ENCODE assay signal across 8 mouse cellular contexts in the genomic region with DNA sequence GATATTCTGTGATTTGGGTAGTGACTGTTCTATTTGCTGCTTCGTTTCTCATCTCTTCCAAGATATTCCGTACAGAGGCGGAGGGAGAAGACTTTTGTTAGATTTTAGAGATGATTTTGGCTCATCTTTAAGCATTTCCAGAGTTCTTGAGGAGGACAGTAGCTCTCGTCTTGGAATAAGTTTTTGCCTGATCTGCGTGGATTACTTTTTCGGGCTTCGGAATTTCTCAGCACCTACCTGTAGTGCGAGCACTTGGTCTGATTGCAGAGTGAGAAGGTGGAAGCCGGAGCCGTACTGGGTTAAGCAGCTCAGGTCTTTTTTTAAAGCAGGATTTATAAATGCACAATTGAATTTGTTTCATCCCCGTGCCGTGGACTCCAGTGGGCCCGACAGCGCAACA. TPM values are rescaled to one million over a fixed set of nuclear protein-coding genes. Genes with fewer than 3 reads are reported as not detected.
DNase-seq lines count a peak whose midpoint lies in the region; ATAC-seq and TF ChIP-seq lines count a peak whose summit lies in the region.

No protein-coding gene starts in this region.

- TF ChIP-seq POLR2A in ES-Bruce4 (IDR thresholded peaks at IDR 0.05; ENCODE audit: insufficient read depth, low read length), result no peak

- H3K27me3 ChIP-seq in heart, embryonic 10.5 days (ENCODE audit: insufficient read depth, poor library complexity, severe bottlenecking), result peaks cover 28% of the 10 kb centered on the region
- H3K27me3 ChIP-seq in ES-Bruce4 (ENCODE audit: control insufficient read depth, insufficient read depth, low read length, poor library complexity, severe bottlenecking), result peaks cover 2% of the 10 kb centered on the region; the same call in 1 of the 2 replicates
- peaks cover 10% of the 10 kb centered on the region for H3K27me3 ChIP-seq in heart, embryonic 15.5 days
- H3K27me3 ChIP-seq in liver, embryonic 16.5 days (ENCODE audit: control insufficient read depth, insufficient read depth, low read depth, low read length), result no peaks in the 10 kb centered on the region

- no peaks in the 10 kb centered on the region for H3K36me3 ChIP-seq in heart, embryonic 10.5 days
- no peaks in the 10 kb centered on the region for H3K36me3 ChIP-seq in ES-Bruce4 (ENCODE audit: control insufficient read depth, insufficient read depth, low read length, poor library complexity, severe bottlenecking)
- no peaks in the 10 kb centered on the region for H3K36me3 ChIP-seq in heart, embryonic 15.5 days
- H3K36me3 ChIP-seq in liver, embryonic 16.5 days (ENCODE audit: control insufficient read depth, insufficient read depth), result no peaks in the 10 kb centered on the region

- 0 out of 2 replicates have a peak, but pooled peaks cover 4% of the 10 kb centered on the region for H3K4me1 ChIP-seq in heart, embryonic 10.5 days
- no peaks in the 10 kb centered on the region for H3K4me1 ChIP-seq in ES-Bruce4 (ENCODE audit: control insufficient read depth, insufficient read depth, low read length)
- 0 out of 2 replicates have a peak, but pooled peaks cover 6% of the 10 kb centered on the region for H3K4me1 ChIP-seq in heart, embryonic 15.5 days (replicated peaks)
- H3K4me1 ChIP-seq in liver, embryonic 16.5 days (ENCODE audit: control insufficient read depth, low read depth, low read length), result peaks cover 7% of the 10 kb centered on the region

- H3K9me3 ChIP-seq in heart, embryonic 10.5 days, result no peaks in the 10 kb centered on the region
- no peaks in the 10 kb centered on the region for H3K9me3 ChIP-seq in ES-Bruce4 (replicated peaks; ENCODE audit: control insufficient read depth, insufficient read depth, low read length, poor library complexity, severe bottlenecking)
- H3K9me3 ChIP-seq in heart, embryonic 15.5 days (replicated peaks), result no peaks in the 10 kb centered on the region
- H3K9me3 ChIP-seq in liver, embryonic 16.5 days (replicated peaks; ENCODE audit: control insufficient read depth, low read length), result no peaks in the 10 kb centered on the region

- no peak for ATAC-seq in heart, embryonic 15.5 days (replicated peaks; ENCODE audit: insufficient number of reproducible peaks, insufficient read depth, low FRiP score, low read depth)
- ATAC-seq in liver, embryonic 16.5 days (ENCODE audit: low read depth), result no peak

- 20% methylated on average over 14 of the region's 14 CpGs for WGBS in heart, embryonic 10.5 days
- WGBS in heart, embryonic 15.5 days, result 13% methylated on average over 14 of the region's 14 CpGs
- 18% methylated on average over 14 of the region's 14 CpGs for WGBS in liver, embryonic 16.5 days (ENCODE audit: insufficient replicate concordance)

- peak overlapping the region; percentile 78 for H3K4me2 ChIP-seq in heart, embryonic 15.5 days
- H3K4me2 ChIP-seq in liver, embryonic 16.5 days (ENCODE audit: low read depth, low read length), result peak overlapping the region; percentile 40

- H3K27ac ChIP-seq in heart, embryonic 10.5 days, result no peak overlapping the region
- H3K27ac ChIP-seq in ES-Bruce4 (ENCODE audit: insufficient read depth, low read length), result no peak overlapping the region
- no peak overlapping the region for H3K27ac ChIP-seq in heart, embryonic 15.5 days
- peak overlapping the region; percentile 34; the same call in 1 of the 2 replicates for H3K27ac ChIP-seq in liver, embryonic 16.5 days (ENCODE audit: low read length)

- peak overlapping the region; percentile 46 for H3K9ac ChIP-seq in ES-Bruce4 (ENCODE audit: low read depth, poor library complexity, severe bottlenecking)
- peak overlapping the region; percentile 42 for H3K9ac ChIP-seq in heart, embryonic 15.5 days
- H3K9ac ChIP-seq in liver, embryonic 16.5 days (ENCODE audit: low read depth, low read length), result peak overlapping the region; percentile 32

- TF ChIP-seq EP300 in ES-Bruce4 (IDR thresholded peaks at IDR 0.05; ENCODE audit: insufficient read depth, low read depth, low read length), result no peak

- no peak for TF ChIP-seq CTCF in ES-Bruce4 (IDR thresholded peaks at IDR 0.05; ENCODE audit: low read depth, low read length)

- peak overlapping the region; percentile 57 for H3K4me3 ChIP-seq in heart, embryonic 10.5 days
- peak overlapping the region; percentile 67 for H3K4me3 ChIP-seq in ES-Bruce4 (ENCODE audit: low read depth, low read length)
- peak overlapping the region; percentile 53 for H3K4me3 ChIP-seq in heart, embryonic 15.5 days
- H3K4me3 ChIP-seq in liver, embryonic 16.5 days (ENCODE audit: low read depth, low read length), result peak overlapping the region; percentile 53

- DNase-seq in heart, embryonic 10.5 days (ENCODE audit: low spot score), result no peak
- no peak for DNase-seq in heart, adult 9 months (ENCODE audit: low spot score in 2 of 2)
- DNase-seq in thymus, postnatal 14 days, result no peak
- no peak for DNase-seq in spleen, postnatal 4 days (ENCODE audit: low spot score in 2 of 2)
- DNase-seq in frontal cortex, postnatal 36 days (ENCODE audit: low spot score in 2 of 2), result no peak

RNA-seq across cellular contexts. Expression of gene Rnf43, which starts 0.3 kb away (rescaled TPM):
- 0.94 and 2.3 TPM in 2 replicates for polyA plus RNA-seq in heart, embryonic 10.5 days (2016; fragmentation: Nextera tagmentation; extraction: Ambion mirVana)
- 2.8 and 4.9 TPM in 2 replicates for polyA plus RNA-seq in ES-Bruce4 (2011; ENCODE audit: insufficient read depth, insufficient read length, low read depth, missing spikeins)
- 1.3 and 3.3 TPM in 2 replicates for polyA plus RNA-seq in heart, embryonic 15.5 days (2015; fragmentation: Nextera tagmentation; extraction: Ambion mirVana)
- polyA plus RNA-seq in liver, embryonic 16.5 days (2015; fragmentation: Nextera tagmentation; extraction: Ambion mirVana), result 4.8 and 5.8 TPM in 2 replicates

RNA-seq across cellular contexts. Expression of gene Hsf5, which starts 45.9 kb away (rescaled TPM):
- 0.15 and 0.21 TPM in 2 replicates for polyA plus RNA-seq in heart, embryonic 10.5 days (2016; fragmentation: Nextera tagmentation; extraction: Ambion mirVana)
- polyA plus RNA-seq in ES-Bruce4 (2011; ENCODE audit: insufficient read depth, insufficient read length, low read depth, missing spikeins), result 1.5 and 1.6 TPM in 2 replicates
- polyA plus RNA-seq in heart, embryonic 15.5 days (2015; fragmentation: Nextera tagmentation; extraction: Ambion mirVana), result 0.08 and 0.09 TPM in 2 replicates
- 0.06 TPM in 1 of 2 replicates, not detected in the other for polyA plus RNA-seq in liver, embryonic 16.5 days (2015; fragmentation: Nextera tagmentation; extraction: Ambion mirVana)
